Mouse (Mus musculus): ENCODE measurements around the gene Bhlhb9. TPM values are rescaled to one million over a fixed set of nuclear protein-coding genes. Genes with fewer than 3 reads are reported as not detected.

Bhlhb9 gene
- polyA plus RNA-seq, 1 experiment from 2014 or later, result 124 TPM

DNA sequence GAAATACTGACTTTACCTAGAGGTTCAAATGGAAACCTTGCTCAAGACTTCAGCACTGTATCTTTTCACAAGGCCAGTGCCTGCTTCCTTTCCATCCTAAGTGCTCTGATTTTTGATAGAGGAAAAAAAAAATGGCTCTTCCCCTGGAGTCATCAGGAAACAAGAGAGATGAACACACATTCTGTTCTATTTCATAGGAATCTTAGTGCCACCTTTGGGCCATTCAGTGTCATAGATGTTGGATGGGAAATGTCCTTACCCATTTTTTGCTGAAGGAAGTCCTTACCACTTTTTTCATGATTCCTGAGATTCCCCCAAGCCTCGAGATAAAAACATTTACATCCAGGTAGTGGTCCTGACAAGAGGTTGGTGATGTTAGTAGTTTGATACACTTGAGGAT lies 139.1 kb downstream of the Bhlhb9 start:
- ATAC-seq (ENCODE audit: low FRiP score, low TSS enrichment), result no peak

More for the DNA sequence above, 139.1 kb downstream of the Bhlhb9 start:
- Histone ChIP-seq H3K9me3 (ENCODE audit: control insufficient read depth, low read length) (no peaks in the 10 kb centered on the region), H3K4me1 (ENCODE audit: control insufficient read depth, insufficient read depth, low read length) (no peaks in the 10 kb centered on the region), H3K9ac (replicated peaks; ENCODE audit: low read length) (no peak overlapping the region; the same call in 1 of the 2 replicates), H3K4me3 (replicated peaks; ENCODE audit: low read depth, low read length) (no peak overlapping the region), H3K27ac (replicated peaks; ENCODE audit: low read depth, low read length) (0 out of 2 replicates have a peak overlapping the region, but pooled peaks have one; percentile 32), H3K27me3 (ENCODE audit: control insufficient read depth, insufficient read depth, low read length) (no peaks in the 10 kb centered on the region), H3K36me3 (ENCODE audit: control insufficient read depth, insufficient read depth, low read length) (no peaks in the 10 kb centered on the region), H3K4me2 (ENCODE audit: low read length) (no peak overlapping the region)
- DNase-seq, result peak; percentile 42
- 59% methylated on average over 1 of the region's 1 CpGs for WGBS

MicroRNAs encoded within 50 kb of the gene (microRNA counts, 519-probe panel; counts per million panel counts)
- not detected for microRNA mmu-miR-1970

Small RNA genes within 50 kb of the gene (microRNA-seq; reads per million reads assigned to microRNA genes)
- not detected for gene Mir1970

Other genes with a start within 250 kb of the Bhlhb9 start
- gene Nxf7, start 198.8 kb upstream of the Bhlhb9 start, polyA plus RNA-seq (2014; fragmentation: Nextera tagmentation; extraction: Ambion mirVana), result not detected in 2 replicates
- not detected in 2 replicates for gene Prame, start 169.9 kb upstream of the Bhlhb9 start, polyA plus RNA-seq (2014; fragmentation: Nextera tagmentation; extraction: Ambion mirVana)
- gene Tcp11x2, start 103.8 kb upstream of the Bhlhb9 start, polyA plus RNA-seq (2014; fragmentation: Nextera tagmentation; extraction: Ambion mirVana), result not detected in 2 replicates
- not detected in 2 replicates for gene Tmsb15a, start 72.3 kb upstream of the Bhlhb9 start, polyA plus RNA-seq (2014; fragmentation: Nextera tagmentation; extraction: Ambion mirVana)
- 8.3 and 10.8 TPM in 2 replicates for gene Armcx5, start 54.9 kb upstream of the Bhlhb9 start, polyA plus RNA-seq (2014; fragmentation: Nextera tagmentation; extraction: Ambion mirVana)
- gene Gprasp1, start 54.9 kb upstream of the Bhlhb9 start, polyA plus RNA-seq (2014; fragmentation: Nextera tagmentation; extraction: Ambion mirVana), result 129 and 235 TPM in 2 replicates
- 134 and 181 TPM in 2 replicates for gene Gprasp2, start 41.4 kb downstream of the Bhlhb9 start, polyA plus RNA-seq (2014; fragmentation: Nextera tagmentation; extraction: Ambion mirVana)
- 312 and 337 TPM in 2 replicates for gene Arxes2, start 196.2 kb downstream of the Bhlhb9 start, polyA plus RNA-seq (2014; fragmentation: Nextera tagmentation; extraction: Ambion mirVana)
- gene Arxes1, start 235.8 kb downstream of the Bhlhb9 start, polyA plus RNA-seq (2014; fragmentation: Nextera tagmentation; extraction: Ambion mirVana), result 141 and 142 TPM in 2 replicates